Mouse (Mus musculus) cortical plate, adult 2 months (tissue): ENCODE data around the gene Lig4. TPM values are rescaled to one million over a fixed set of nuclear protein-coding genes. Genes with fewer than 3 reads are reported as not detected.
A peak's percentile ranks its signal among the peaks of the same experiment; 100 is the strongest.

ENCODE experiments used
- H3K27ac ChIP-seq: fragments of 200-500 bp; 2 replicates; pipeline ENCODE4 v1.5.1; 2012; ENCODE audit warnings: low read length, control low read depth, inconsistent platforms; ENCODE audit not compliant: insufficient read depth
- H3K4me1 ChIP-seq: fragments of 200-500 bp; 2 replicates; pipeline ENCODE4 v1.6.1; 2011; ENCODE audit warnings: low read length; ENCODE audit not compliant: control insufficient read depth, insufficient read depth
- H3K4me3 ChIP-seq: fragments of 200-500 bp; 2 replicates; pipeline ENCODE4 v1.5.1; 2011; ENCODE audit warnings: mild to moderate bottlenecking, low read length, control low read depth; ENCODE audit not compliant: insufficient read depth
- CTCF ChIP-seq: fragments of 200-500 bp; IDR thresholded peaks from 2 replicates; pipeline ENCODE4 v1.5.1; 2011; ENCODE audit warnings: mild to moderate bottlenecking, control low read depth, low read length; ENCODE audit not compliant: insufficient read depth; ENCODE audit errors: extremely low read depth
- POLR2A ChIP-seq: fragments of 200-500 bp; IDR thresholded peaks from 2 replicates; pipeline ENCODE4 v1.6.1; 2011; ENCODE audit warnings: mild to moderate bottlenecking, low read length, control low read depth; ENCODE audit not compliant: insufficient read depth; ENCODE audit errors: extremely low read depth
- polyA plus RNA-seq: library from polyadenylated mRNA; depleted of rRNA; stranded (reverse); fragments of >200 nt; gene quantifications from 2 replicates; pipeline ENCODE4 v1.2.3, GENCODE M21; 2012; rRNA removed

Lig4 gene
- polyA plus RNA-seq, 1 experiment: 5.2 TPM

- Histone ChIP-seq H3K4me1 (no peaks in the 10 kb centered on the region), H3K27ac (no peak overlapping the region), H3K4me3 (no peak overlapping the region)
- TF ChIP-seq POLR2A: no peak
- peak; percentile 84 for TF ChIP-seq CTCF
Measured at GRCm38 (mm10) chr8:9934891-9935565, 42.5 kb downstream of the Lig4 start.

- no peak for TF ChIP-seq POLR2A
- no peak for TF ChIP-seq CTCF
- Histone ChIP-seq H3K27ac (no peak overlapping the region), H3K4me3 (no peak overlapping the region), H3K4me1 (no peaks in the 10 kb centered on the region)
Measured at GRCm38 (mm10) chr8:9932711-9933110, 44.8 kb downstream of the Lig4 start.

- no peak overlapping the region for H3K4me3 ChIP-seq
- TF ChIP-seq POLR2A (no peak), CTCF (no peak)
- no peak overlapping the region for H3K27ac ChIP-seq
- H3K4me1 ChIP-seq: no peaks in the 10 kb centered on the region
Measured at GRCm38 (mm10) chr8:9929746-9930445, 47.6 kb downstream of the Lig4 start.

Other genes with a start within 250 kb of the Lig4 start
- gene Fam155a, start 206.5 kb downstream of the Lig4 start, polyA plus RNA-seq: 60.2 and 68.2 TPM in 2 replicates
- not detected in 2 replicates for gene Gm10217, start 113.4 kb downstream of the Lig4 start, polyA plus RNA-seq
- gene Abhd13, start within 50 bp of the Lig4 start, polyA plus RNA-seq: 12.9 and 13.0 TPM in 2 replicates
- gene Tnfsf13b, start 28.8 kb upstream of the Lig4 start, polyA plus RNA-seq: 1.1 and 1.7 TPM in 2 replicates
- gene Myo16, start 176.2 kb upstream of the Lig4 start, polyA plus RNA-seq: 10.2 and 11.3 TPM in 2 replicates